ENCODE assay signal across 28 mouse cellular contexts in the genomic region with DNA sequence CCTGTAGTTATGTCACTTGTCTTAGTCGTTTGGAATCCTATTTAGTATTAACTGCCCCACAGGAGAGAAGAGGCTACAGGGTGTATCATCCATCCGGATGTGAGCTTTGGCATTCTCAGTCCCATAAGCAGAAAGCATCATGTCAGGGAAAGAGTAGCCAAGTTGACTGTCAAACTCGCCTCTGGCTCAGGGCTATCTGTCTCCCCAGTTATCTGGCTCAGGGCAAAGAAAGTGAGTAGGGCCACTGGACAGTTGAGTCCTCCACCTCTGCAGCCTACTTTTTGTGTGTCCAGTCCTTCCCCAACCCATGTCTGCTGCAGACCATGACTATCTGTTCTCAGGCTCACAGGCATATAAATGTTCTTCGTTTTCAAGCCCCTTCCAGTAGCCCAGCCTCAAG.
"Had no signal": no experiment of that assay in that cellular context is flagged by ENCODE, and none has a peak within 500 bp of the region (broad histone marks: within the 10 kb centered on the region; RNA-seq: fewer than 3 reads in every experiment).

No protein-coding gene starts in this region.

- H3K27me3 ChIP-seq: limb, embryonic 12.5 days; limb, embryonic 13.5 days; limb, embryonic 15.5 days; liver, embryonic 12.5 days; liver, embryonic 13.5 days; liver, embryonic 15.5 days; lung, embryonic 15.5 days; megakaryocyte, embryonic 14.5 days; midbrain, embryonic 12.5 days; midbrain, embryonic 13.5 days; midbrain, embryonic 15.5 days; neural tube, embryonic 12.5 days had no signal

- H3K9me3 ChIP-seq: limb, embryonic 10.5 days; limb, embryonic 15.5 days; liver, embryonic 12.5 days; liver, embryonic 13.5 days; liver, embryonic 15.5 days; lung, embryonic 15.5 days; midbrain, embryonic 10.5 days; midbrain, embryonic 12.5 days; midbrain, embryonic 15.5 days; neural tube, embryonic 12.5 days had no signal

- H3K36me3 ChIP-seq: liver, embryonic 12.5 days; liver, embryonic 13.5 days; liver, embryonic 15.5 days; midbrain, embryonic 10.5 days; midbrain, embryonic 12.5 days; midbrain, embryonic 13.5 days; midbrain, embryonic 15.5 days had no signal

- H3K4me1 ChIP-seq: limb, embryonic 10.5 days; limb, embryonic 12.5 days; limb, embryonic 13.5 days; limb, embryonic 15.5 days; liver, embryonic 12.5 days; liver, embryonic 13.5 days; liver, embryonic 15.5 days; megakaryocyte, embryonic 14.5 days; midbrain, embryonic 10.5 days; midbrain, embryonic 12.5 days; midbrain, embryonic 13.5 days; midbrain, embryonic 15.5 days; neural tube, embryonic 12.5 days had no signal

- H3K27ac ChIP-seq: limb, embryonic 10.5 days; limb, embryonic 12.5 days; limb, embryonic 13.5 days; limb, embryonic 15.5 days; liver, embryonic 12.5 days; liver, embryonic 13.5 days; liver, embryonic 14.5 days; liver, embryonic 15.5 days; lung, embryonic 15.5 days; macrophage; midbrain, embryonic 10.5 days; midbrain, embryonic 12.5 days; midbrain, embryonic 13.5 days; midbrain, embryonic 15.5 days; neural tube, embryonic 12.5 days had no signal

- DNase-seq: left cerebral cortex, postnatal 4 days; liver; liver, embryonic 13.5 days; liver, postnatal 0 days; lung, adult 18-20 months; lung, adult 2 months; lung, embryonic 14.5 days; lung, postnatal 10 days; lung, postnatal 14 days; lung, postnatal 36 days; lung, postnatal 4 days; midbrain, embryonic 14.5 days had no signal

- H3K4me3 ChIP-seq: limb, embryonic 10.5 days; limb, embryonic 12.5 days; limb, embryonic 13.5 days; limb, embryonic 15.5 days; liver, embryonic 12.5 days; liver, embryonic 13.5 days; liver, embryonic 15.5 days; lung, embryonic 15.5 days; megakaryocyte, embryonic 14.5 days; midbrain, embryonic 10.5 days; midbrain, embryonic 12.5 days; midbrain, embryonic 13.5 days; midbrain, embryonic 15.5 days; myocyte; neural tube, embryonic 12.5 days had no signal
